Mouse (Mus musculus): ENCODE measurements around the gene Ppp2r5e.
"Not testable (repeated sequence)": the region's sequence is repeated elsewhere in the genome, so short reads cannot be mapped to it uniquely, and the experiment has no call there.

DNA sequence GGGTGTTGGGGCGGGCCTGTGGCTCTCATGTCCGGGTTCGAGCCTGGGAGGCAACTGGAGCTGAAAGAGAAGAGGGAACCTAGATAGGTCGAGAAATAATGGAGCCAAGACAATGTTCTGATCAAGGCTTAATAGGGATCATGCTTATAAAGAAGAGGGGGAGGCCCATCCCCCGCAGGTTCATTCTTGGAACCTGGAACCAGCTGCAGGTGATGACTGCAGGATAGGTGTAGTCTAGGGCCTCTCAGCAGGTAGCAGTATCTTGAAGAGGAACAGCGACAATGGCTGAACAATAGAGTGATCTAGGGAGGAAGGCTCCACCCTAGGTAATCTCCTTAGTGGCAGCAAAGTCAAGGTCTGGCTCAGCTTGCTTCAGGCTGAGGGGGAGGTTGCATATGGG is 163.6 kb downstream of the Ppp2r5e start:
- not testable (repeated sequence) for TF ChIP-seq CTCF, EP300 (IDR thresholded peaks at IDR 0.05; ENCODE audit: low read depth)
